Mouse (Mus musculus): ENCODE results near the gene Bsg.

The Bsg gene

GRCm38 (mm10) chr10:79704065-79704969 is at the start of gene Bsg:
TSS of gene Bsg (plus strand) at chr10:79704491.
- peak; percentile 98 to 99 for DNase-seq (ENCODE audit: low spot score in 2 of 2)

GRCm38 (mm10) chr10:79654946-79655395 is 49.3 kb upstream of the Bsg start:
- peak; percentile 50 to 52 for DNase-seq (ENCODE audit: low spot score in 2 of 2)

- no peak for DNase-seq (ENCODE audit: low spot score in 2 of 2)
These were observed 45.5 kb upstream of the Bsg start for GRCm38 (mm10) chr10:79658829-79659228.

GRCm38 (mm10) chr10:79660298-79660697 is 44.0 kb upstream of the Bsg start:
- DNase-seq (ENCODE audit: low spot score in 2 of 2): no peak

GRCm38 (mm10) chr10:79661861-79662260 is 42.4 kb upstream of the Bsg start:
- no peak for DNase-seq (ENCODE audit: low spot score in 2 of 2)

- peak; percentile 72 for DNase-seq (ENCODE audit: low spot score in 2 of 2)
These were observed 40.1 kb upstream of the Bsg start, which contains the start of gene Madcam1 for GRCm38 (mm10) chr10:79664131-79664665. TSS of gene Madcam1 (plus strand) at chr10:79664559.

- DNase-seq (ENCODE audit: low spot score in 2 of 2): no peak
These were observed 39.2 kb upstream of the Bsg start for GRCm38 (mm10) chr10:79665051-79665450.

- DNase-seq (ENCODE audit: low spot score in 2 of 2): no peak
These were observed 37.8 kb upstream of the Bsg start for GRCm38 (mm10) chr10:79666493-79666892.

GRCm38 (mm10) chr10:79668076-79668475 is 36.2 kb upstream of the Bsg start:
- DNase-seq (ENCODE audit: low spot score in 2 of 2): no peak

- DNase-seq (ENCODE audit: low spot score in 2 of 2): peak; percentile 95 to 97
These were observed 35.3 kb upstream of the Bsg start, which contains the start of gene Tpgs1 for GRCm38 (mm10) chr10:79668771-79669575. TSS of gene Tpgs1 (plus strand) at chr10:79669369.

GRCm38 (mm10) chr10:79669576-79670057 is 34.7 kb upstream of the Bsg start:
- peak; percentile 80 to 84 for DNase-seq (ENCODE audit: low spot score in 2 of 2)

GRCm38 (mm10) chr10:79670071-79670888 is 34.0 kb upstream of the Bsg start:
- DNase-seq (ENCODE audit: low spot score in 2 of 2): no peak

GRCm38 (mm10) chr10:79671396-79672087 is 32.7 kb upstream of the Bsg start:
- DNase-seq (ENCODE audit: low spot score in 2 of 2): no peak

- DNase-seq (ENCODE audit: low spot score in 2 of 2): no peak
These were observed 32.2 kb upstream of the Bsg start for GRCm38 (mm10) chr10:79672088-79672455.

GRCm38 (mm10) chr10:79673054-79673453 is 31.2 kb upstream of the Bsg start:
- no peak for DNase-seq (ENCODE audit: low spot score in 2 of 2)

- no peak for DNase-seq (ENCODE audit: low spot score in 2 of 2)
These were observed 28.8 kb upstream of the Bsg start for GRCm38 (mm10) chr10:79675346-79676035.

GRCm38 (mm10) chr10:79680606-79681495 is 23.4 kb upstream of the Bsg start:
- peak in 1 of 2 experiments; percentile 17 for DNase-seq (ENCODE audit: low spot score in 2 of 2)

- peak; percentile 99 for DNase-seq (ENCODE audit: low spot score in 2 of 2)
These were observed 22.6 kb upstream of the Bsg start, which contains the start of gene Cdc34 for GRCm38 (mm10) chr10:79681591-79682245. TSS of gene Cdc34 (plus strand) at chr10:79682195.
